Mouse (Mus musculus) G1E (cell line): ENCODE measurements at regions not wholly inside any gene's neighbourhood (a gene's known extent, or its start where the extent isn't known, plus 50 kb on each side); places are given as distances from the start of the nearest gene placed in this dataset.

Experiments used
- CTCF ChIP-seq: IDR thresholded peaks from 2 replicates; pipeline ENCODE4 v1.5.1; 2012; ENCODE audit warnings: low read depth, low read length, inconsistent platforms, mixed read lengths
- GATA1 ChIP-seq: IDR thresholded peaks from 2 replicates; pipeline ENCODE4 v1.6.1; 2012; ENCODE audit warnings: borderline replicate concordance, low read length, inconsistent platforms, mixed read lengths
- GATA2 ChIP-seq: IDR thresholded peaks from 2 replicates; pipeline ENCODE4 v1.6.1; 2012; ENCODE audit warnings: low read depth, low read length, inconsistent platforms, borderline replicate concordance
- TAL1 ChIP-seq: conservative IDR thresholded peaks from 2 replicates; pipeline ENCODE4 v1.6.1; 2012; ENCODE audit warnings: low read depth, low read length, inconsistent platforms, mixed read lengths

- TF ChIP-seq CTCF: no peak
- no peak for TF ChIP-seq GATA2
- no peak for TF ChIP-seq GATA1
- TF ChIP-seq TAL1: no peak
Observed at GRCm38 (mm10) chr6:99942958-99943357, 216.8 kb upstream of the Prok2 start.
